Mouse (Mus musculus): ENCODE measurements around the gene Scn4a.

Gene Scn4a

DNA sequence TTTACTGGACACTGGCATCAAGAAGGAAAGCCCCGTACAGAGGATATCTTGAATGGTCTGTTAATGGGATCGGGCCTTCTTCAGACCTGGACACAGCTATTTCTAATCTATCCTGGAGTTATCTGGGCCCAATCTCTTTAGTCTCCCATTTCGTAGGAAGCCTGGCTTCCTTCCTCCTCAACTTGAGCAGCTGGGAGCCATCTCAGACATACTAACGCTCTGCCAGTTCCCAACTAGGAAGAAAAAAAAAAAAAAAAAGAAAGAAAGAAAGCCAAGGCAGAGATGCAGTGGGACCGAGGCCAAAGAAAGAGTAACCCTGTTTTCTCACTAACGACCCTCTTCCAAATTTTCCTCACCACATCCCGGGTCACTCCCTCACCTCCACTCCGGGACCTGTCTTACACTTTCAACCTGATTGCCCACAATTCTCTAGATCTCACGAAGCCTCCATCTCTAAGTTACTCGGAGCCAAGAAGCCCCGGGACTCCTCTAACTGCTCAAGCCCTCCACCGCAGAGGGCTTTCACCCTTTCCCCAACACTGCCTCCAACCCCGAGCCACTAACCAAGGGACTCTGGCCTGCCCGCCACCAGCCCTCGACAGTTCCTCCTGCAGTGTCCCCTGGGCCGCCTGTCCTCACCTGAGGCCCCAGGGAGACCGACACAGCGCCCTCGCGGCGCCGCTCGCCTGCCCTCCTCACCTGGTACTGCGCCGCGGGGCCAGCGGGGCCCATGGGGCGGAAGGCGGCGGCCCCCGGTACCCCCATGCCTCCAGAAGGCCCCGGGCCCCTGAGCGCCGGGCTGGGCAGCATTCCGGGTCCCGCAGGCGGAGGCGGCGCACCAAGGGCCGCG lies 81.1 kb downstream of the Scn4a start:
- DNase-seq, result peak; percentile 59

GRCm38 (mm10) chr11:106271131-106271793 lies 81.8 kb downstream of the Scn4a start:
- peak; percentile 40 for DNase-seq

DNA sequence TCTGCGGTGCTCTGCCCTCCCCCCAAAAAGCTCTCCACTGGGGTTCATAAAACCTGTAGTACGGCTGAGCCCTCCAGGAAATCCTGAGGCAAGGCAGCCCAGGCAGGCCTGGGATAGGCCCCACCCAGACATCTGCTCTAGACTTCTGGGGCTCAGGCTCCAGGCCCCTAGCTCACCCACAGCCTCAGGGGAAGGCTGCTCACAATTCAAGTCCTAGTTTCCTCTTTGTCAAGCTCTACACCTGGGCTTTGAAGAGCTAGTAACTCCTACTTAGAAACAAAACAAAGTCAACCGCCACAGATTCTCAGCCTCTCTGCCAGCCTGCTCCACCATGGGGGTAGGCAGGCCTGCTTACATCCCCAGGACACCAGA lies 84.0 kb downstream of the Scn4a start:
- DNase-seq, result peak; percentile 61

Measured in cerebellum, adult 11 months (tissue).